Mouse (Mus musculus) urinary bladder, postnatal 10 days (tissue): Measurements from ENCODE around the gene Osbp2.

Experiments
- DNase-seq: peaks from one replicate; pipeline ENCODE4 v3.0.0; 2022; ENCODE audit warnings: low spot score

Gene Osbp2

DNA sequence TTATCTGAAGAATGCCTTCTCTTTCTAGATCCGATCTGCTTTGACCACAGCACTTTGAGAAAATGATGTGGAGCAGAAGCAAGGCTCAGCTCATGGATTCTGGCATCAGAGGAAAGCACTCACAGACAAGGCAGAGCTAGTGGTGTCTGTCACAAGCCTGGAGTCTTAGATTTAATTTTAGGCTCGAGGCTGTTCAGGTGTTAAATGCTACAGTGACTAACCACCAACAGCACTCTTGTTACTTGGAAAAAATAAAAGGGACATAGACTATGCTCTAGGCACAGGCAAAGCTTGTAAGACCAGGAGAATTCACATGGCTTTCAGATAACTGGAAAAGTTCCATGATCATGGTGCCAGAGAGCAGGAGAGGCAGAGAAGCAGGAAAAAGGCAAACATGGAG, 40.3 kb downstream of the Osbp2 start:
- DNase-seq, result no peak

GRCm38 (mm10) chr11:3817986-3818758, 45.5 kb downstream of the Osbp2 start:
- DNase-seq, result no peak

DNA sequence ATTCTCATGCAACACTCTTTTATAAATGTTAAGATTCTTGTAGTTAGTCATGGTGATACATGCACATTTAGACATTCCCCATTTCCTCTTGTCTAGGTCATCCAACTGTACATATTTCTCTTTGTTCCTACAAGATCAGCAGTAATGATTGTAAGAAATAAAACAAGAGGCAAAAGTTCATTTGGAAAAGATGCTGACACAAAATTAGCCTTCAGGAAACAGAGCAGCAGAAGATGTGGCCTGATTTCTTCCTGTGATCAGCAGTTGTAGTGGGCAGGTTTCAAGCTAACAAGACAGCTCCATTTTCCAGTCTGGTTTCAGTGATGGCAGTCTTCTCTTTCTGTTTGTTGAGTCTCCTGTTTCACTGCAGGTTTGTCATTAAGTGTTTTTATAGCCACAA, 47.8 kb downstream of the Osbp2 start:
- no peak for DNase-seq

GRCm38 (mm10) chr11:3813340-3813739, 50.4 kb downstream of the Osbp2 start:
- no peak for DNase-seq

- no peak for DNase-seq
Observed at GRCm38 (mm10) chr11:3808162-3808561, 55.5 kb downstream of the Osbp2 start.

- no peak for DNase-seq
Observed at GRCm38 (mm10) chr11:3805362-3805761, 58.3 kb downstream of the Osbp2 start.

GRCm38 (mm10) chr11:3804639-3805038, 59.1 kb downstream of the Osbp2 start:
- no peak for DNase-seq

DNA sequence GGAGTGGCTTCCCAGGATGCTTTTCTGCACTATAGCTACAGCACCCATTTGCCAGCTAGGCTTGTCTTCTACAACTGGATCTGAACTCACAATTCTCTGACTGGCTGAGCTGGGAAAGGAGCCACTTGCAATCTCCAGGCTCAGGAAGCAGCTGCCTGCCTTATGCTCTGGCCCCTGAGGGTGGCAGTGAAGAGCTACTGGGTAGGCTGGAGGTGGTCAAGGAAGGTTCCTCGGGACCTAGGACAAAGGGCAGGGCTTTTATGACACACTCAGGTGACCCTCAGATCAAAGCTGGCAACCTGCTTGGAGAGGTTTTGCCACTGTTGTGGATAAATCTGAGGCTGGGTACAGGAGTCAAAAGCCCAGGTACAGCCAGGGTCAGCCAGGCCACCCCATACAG, 61.6 kb downstream of the Osbp2 start:
- no peak for DNase-seq

DNA sequence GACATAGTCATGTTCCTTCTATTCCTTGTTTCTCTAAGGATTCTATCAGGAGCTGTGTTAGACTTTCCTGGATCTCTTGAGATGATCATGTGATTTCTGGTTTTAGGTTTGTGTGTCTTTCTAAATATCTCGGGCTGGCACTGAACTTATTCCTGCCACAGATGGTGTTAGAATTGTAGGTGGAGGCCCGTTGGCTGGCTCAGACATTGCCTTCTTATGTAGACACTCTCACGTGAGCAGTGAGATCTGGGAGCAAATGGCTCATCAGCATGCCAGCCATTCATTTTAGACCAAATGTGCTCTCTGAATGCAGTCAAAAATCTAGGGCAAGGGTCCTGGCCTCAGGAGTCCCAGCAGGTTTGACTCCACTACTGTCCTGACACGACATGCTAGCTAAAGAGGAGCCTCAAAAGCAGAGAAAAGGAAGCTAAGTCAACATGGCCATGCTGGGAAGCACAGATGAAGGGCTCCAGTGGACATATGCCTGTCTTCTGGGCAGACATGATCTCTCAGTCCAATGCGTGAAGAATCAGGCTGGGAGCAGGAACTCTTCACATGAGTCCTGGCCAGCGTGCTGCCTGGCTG, 66.0 kb downstream of the Osbp2 start:
- no peak for DNase-seq

GRCm38 (mm10) chr11:3790736-3791135, 73.0 kb downstream of the Osbp2 start:
- DNase-seq, result no peak

DNA sequence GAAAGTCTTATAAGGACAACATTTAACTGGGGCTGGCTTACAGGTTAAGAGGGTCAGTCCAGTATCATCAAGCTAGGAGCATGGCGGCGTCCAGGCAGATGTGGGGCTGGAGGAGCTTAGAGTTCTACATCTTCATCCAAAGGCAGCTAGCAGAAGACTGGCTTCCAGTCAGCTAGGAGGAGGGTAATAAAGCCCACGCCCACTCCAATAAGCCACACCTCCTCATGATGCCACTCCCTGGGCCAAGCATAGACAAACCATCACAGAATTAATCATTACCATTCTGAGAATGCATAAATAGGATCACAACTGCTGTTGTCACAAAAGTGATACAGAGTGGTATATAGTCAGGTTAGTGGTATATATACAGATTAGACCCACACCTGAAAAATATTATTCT, 73.8 kb downstream of the Osbp2 start:
- no peak for DNase-seq

- peak; percentile 71 for DNase-seq
Observed at GRCm38 (mm10) chr11:3786564-3786963, 77.1 kb downstream of the Osbp2 start.

DNA sequence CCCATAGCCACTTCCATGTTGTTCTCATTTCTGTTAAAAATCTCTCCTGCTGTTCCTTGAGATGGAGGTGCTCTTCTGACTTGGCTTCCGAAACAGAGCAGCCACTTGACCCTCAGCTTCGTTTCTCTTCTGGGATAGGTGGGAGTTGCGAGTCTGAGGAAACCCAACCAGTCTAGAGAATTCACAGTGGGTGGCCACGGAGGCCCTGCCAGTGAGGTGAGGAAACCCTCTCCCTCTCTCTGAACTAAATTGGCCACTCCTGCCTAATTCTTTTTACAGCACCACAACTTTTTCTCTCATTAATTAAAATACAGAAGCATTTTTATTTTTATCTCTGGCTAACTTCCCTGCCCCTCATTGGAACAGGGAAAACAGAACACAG, 88.4 kb downstream of the Osbp2 start:
- no peak for DNase-seq

GRCm38 (mm10) chr11:3774463-3775262, 89.0 kb downstream of the Osbp2 start:
- no peak for DNase-seq

DNA sequence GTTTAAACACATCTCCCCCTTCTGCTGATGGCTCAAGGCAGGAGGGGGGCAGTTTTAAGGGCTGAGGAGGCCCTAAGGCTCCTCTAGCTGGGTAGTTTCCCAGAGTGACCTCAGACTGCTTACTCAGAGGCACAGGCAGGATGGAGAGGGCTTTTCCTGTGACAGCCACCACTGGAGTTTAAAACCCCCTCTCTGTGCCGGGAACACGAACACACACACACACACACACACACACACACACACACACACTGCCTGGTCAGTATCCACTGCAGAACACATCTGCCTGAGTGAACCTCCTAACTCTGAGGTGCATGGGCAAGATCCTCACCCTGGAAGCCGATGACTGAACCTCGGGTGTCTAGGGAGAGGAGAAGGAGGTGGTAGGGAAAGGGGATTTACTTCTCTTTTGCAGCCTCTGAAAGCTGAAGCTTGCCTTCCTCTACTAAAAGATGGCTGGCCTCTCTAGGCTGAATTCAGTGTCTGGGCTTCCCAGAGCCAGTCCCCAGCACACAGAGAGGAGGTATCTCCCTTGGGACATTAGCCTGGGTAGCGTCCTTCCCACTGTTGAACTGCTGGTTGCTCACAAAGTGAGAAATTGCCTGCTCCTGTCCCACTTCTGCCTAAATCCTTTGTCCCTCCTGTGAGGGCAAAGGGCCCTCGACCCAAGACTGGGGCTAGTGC, 89.8 kb downstream of the Osbp2 start:
- no peak for DNase-seq

- DNase-seq, result no peak
Observed at GRCm38 (mm10) chr11:3773136-3773535, 90.6 kb downstream of the Osbp2 start.

GRCm38 (mm10) chr11:3771348-3771747, 92.4 kb downstream of the Osbp2 start:
- no peak for DNase-seq

DNA sequence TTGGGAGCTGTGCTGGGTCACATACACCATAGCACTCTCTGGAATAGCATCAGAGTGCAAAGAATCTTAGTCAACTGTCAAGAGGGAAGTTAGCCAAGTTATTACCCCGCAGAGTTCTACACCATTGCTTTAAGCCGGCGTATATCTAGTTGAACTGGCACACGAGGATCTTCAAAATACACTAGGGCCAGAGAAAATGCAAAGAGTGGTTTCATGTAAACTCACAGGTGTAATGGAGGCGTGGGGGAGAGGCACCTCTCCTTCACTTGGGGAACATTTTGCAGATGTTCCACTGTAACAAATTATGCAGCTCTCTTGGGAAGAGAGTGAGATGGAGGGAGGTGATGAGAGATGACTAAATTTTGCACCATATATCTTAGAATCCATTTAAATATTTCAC, 95.9 kb downstream of the Osbp2 start:
- no peak for DNase-seq

DNA sequence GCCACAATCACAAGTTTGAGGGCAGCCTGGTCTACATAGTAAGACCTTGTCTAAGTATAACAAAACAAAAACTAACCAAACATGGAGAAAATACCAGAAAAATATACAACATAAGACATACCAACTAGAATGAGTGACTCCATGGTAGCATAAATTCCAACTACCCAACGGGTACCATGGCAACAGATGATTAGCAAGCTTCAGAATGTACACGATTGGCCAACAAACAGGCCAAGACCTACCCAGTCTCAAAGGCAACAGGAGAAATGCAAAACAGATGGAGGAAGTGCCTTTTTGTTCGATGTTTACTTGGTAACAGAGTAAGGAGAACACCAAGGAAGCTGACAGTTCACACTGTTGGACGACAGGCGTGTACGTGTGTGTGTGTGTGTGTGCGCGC, 96.7 kb downstream of the Osbp2 start:
- no peak for DNase-seq

DNA sequence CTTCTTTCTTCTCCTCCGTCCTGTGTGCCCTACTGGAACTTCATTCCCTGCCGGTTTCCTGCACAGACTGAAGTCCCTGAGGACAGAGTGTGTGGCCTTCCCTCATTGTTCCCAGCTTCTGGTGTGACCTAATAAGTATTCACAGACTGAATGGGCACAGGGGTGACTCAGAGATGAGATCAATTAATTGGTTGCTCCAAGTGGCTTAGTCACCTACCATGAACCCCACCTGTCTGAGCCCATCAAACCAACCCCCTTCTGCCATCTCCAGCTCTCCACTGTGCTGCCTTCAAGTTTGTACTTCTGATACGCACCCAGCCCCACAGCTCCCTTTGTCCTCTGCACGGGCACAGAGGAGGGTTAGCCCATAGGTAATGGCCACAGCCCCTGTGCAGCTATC, 99.4 kb downstream of the Osbp2 start:
- no peak for DNase-seq

GRCm38 (mm10) chr11:3761775-3762501, 101.8 kb downstream of the Osbp2 start:
- no peak for DNase-seq

DNA sequence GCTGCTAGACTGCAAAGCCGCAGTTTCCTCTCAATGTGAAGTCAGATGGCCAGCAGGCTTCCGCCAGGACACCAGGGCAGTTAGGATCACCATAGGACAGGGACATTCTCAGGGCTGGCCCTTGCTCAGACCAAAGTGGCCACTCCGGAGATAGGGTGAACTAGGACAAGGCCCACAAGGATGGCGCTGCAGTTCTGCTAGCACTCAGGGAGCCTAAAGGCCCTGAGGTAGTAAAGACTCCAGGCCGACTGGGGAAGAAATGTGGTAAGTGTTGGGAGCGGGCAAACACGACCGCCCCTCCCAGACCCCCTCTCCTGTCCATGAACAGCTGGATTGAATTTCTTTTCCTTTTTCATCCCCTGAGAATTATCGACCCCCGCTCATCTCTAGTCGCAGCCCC, 102.4 kb downstream of the Osbp2 start:
- DNase-seq, result no peak
